Mouse (Mus musculus): ENCODE results near the gene Ctnnd2. TPM values are rescaled to one million over a fixed set of nuclear protein-coding genes. Genes with fewer than 3 reads are reported as not detected.

Ctnnd2 gene
- polyA plus RNA-seq, 1 experiment from 2014 or later: 17.2 TPM

DNA sequence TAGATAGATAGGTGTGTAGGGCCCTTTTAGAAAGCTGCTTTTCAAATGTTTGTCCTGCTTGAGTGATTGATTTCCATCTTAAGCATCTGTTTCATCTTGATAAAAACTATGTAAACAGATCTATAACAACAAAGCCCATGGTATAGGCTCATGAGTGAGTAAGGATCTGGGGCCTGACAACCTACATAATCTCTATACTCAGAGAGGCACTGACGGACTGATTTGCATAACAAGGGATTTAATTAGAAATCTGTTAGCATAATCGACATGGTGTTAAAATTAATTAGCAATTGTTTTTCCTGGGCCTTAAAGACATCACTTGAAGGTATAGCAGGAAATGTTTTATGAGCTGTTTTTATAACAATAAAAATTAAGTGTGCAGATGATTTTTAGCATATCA, 548.7 kb downstream of the Ctnnd2 start:
- H3K27ac ChIP-seq (ENCODE audit: low read length): no peak overlapping the region
- no peaks in the 10 kb centered on the region for H3K36me3 ChIP-seq (ENCODE audit: control insufficient read depth, insufficient read depth, low read length)
- no peaks in the 10 kb centered on the region for H3K27me3 ChIP-seq (ENCODE audit: control insufficient read depth, insufficient read depth, low read depth, low read length)
- H3K4me2 ChIP-seq (ENCODE audit: low read depth, low read length): no peak overlapping the region
- no peak overlapping the region for H3K4me3 ChIP-seq (ENCODE audit: low read length)
- 68% methylated on average over 2 of the region's 2 CpGs for WGBS
- H3K4me1 ChIP-seq (replicated peaks; ENCODE audit: control insufficient read depth, insufficient read depth, low read length): no peaks in the 10 kb centered on the region
- no peak overlapping the region for H3K9ac ChIP-seq (ENCODE audit: low read length)
- no peaks in the 10 kb centered on the region for H3K9me3 ChIP-seq (ENCODE audit: control insufficient read depth, low read length)
- no peak for ATAC-seq (ENCODE audit: low read depth)

DNA sequence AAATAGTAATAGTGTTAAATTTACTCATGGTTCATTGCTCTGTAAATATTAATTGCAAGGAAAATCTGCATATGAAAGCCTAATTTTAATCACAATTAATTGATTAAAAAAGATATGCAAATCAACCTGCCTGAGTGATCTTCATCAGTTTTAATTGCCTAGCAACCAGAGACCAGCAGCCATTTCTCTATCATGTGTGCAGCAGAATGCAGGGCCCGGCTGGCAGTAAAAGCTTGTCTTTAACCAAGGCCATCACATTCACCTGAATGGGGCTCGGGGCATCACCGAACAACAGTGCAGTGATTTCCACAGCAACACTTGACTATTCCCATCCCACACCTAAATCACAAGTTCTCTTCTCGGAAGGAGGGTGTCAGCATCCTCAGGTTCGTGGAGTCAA, 553.7 kb downstream of the Ctnnd2 start:
- H3K4me2 ChIP-seq (ENCODE audit: low read depth, low read length): no peak overlapping the region
- ATAC-seq (ENCODE audit: low read depth): no peak
- no peak overlapping the region for H3K9ac ChIP-seq (ENCODE audit: low read length)
- no peaks in the 10 kb centered on the region for H3K27me3 ChIP-seq (ENCODE audit: control insufficient read depth, insufficient read depth, low read depth, low read length)
- WGBS: 92% methylated on average over 5 of the region's 5 CpGs
- H3K27ac ChIP-seq (ENCODE audit: low read length): no peak overlapping the region
- H3K36me3 ChIP-seq (ENCODE audit: control insufficient read depth, insufficient read depth, low read length): no peaks in the 10 kb centered on the region
- H3K4me1 ChIP-seq (replicated peaks; ENCODE audit: control insufficient read depth, insufficient read depth, low read length): no peaks in the 10 kb centered on the region
- H3K9me3 ChIP-seq (ENCODE audit: control insufficient read depth, low read length): no peaks in the 10 kb centered on the region
- no peak overlapping the region for H3K4me3 ChIP-seq (ENCODE audit: low read length)

DNA sequence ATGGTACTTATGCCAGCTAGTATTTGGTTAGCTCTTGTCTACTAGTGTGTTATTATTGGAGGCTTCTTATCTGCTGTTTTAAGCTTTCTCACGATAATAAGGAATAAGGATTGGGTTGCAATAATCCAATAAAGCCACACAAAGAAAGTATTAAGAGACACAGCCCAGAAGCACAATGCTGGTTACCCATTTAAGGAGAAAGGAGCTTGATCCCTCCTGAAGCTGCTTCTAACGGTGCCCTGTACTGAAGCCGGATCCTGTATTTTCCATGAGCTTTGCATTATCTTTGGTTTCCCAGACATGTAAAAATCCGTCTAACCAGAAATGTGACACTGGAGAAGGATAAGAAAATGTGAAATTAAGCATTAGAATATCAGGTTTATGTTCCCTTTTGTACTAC, 565.8 kb downstream of the Ctnnd2 start:
- Histone ChIP-seq H3K4me2 (ENCODE audit: low read depth, low read length) (no peak overlapping the region), H3K36me3 (ENCODE audit: control insufficient read depth, insufficient read depth, low read length) (no peaks in the 10 kb centered on the region), H3K9me3 (ENCODE audit: control insufficient read depth, low read length) (no peaks in the 10 kb centered on the region), H3K27me3 (ENCODE audit: control insufficient read depth, insufficient read depth, low read depth, low read length) (no peaks in the 10 kb centered on the region), H3K4me1 (replicated peaks; ENCODE audit: control insufficient read depth, insufficient read depth, low read length) (no peaks in the 10 kb centered on the region), H3K4me3 (ENCODE audit: low read length) (no peak overlapping the region), H3K27ac (ENCODE audit: low read length) (no peak overlapping the region), H3K9ac (ENCODE audit: low read length) (no peak overlapping the region)
- no peak for ATAC-seq (ENCODE audit: low read depth)
- 65% methylated on average over 4 of the region's 4 CpGs for WGBS

DNA sequence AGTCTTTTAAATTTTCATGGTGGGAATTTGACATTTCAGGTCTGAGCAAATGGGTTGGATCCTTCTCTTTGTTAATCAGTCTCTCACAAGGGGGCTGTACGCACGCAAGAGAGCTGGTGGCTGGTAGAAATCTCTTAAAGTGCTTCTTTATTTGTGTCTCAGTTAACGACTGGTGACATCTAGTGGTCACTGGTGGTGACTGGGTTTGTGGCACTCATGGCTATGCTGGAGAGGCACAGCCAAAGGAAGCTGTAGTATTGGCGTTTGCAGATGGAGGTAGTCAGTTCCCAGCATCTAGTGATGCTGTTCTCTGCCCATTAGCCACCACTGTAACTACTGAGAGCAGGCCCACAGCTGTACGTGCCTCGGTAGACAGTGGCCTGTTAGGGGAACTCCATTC, 568.3 kb downstream of the Ctnnd2 start:
- Histone ChIP-seq H3K27ac (ENCODE audit: low read length) (no peak overlapping the region), H3K4me3 (ENCODE audit: low read length) (no peak overlapping the region), H3K9me3 (ENCODE audit: control insufficient read depth, low read length) (no peaks in the 10 kb centered on the region), H3K4me2 (ENCODE audit: low read depth, low read length) (no peak overlapping the region), H3K9ac (ENCODE audit: low read length) (no peak overlapping the region), H3K27me3 (ENCODE audit: control insufficient read depth, insufficient read depth, low read depth, low read length) (no peaks in the 10 kb centered on the region), H3K36me3 (ENCODE audit: control insufficient read depth, insufficient read depth, low read length) (no peaks in the 10 kb centered on the region), H3K4me1 (replicated peaks; ENCODE audit: control insufficient read depth, insufficient read depth, low read length) (no peaks in the 10 kb centered on the region)
- WGBS: 14% methylated on average over 6 of the region's 6 CpGs
- peak; percentile 59; the same call in 1 of the 2 replicates for ATAC-seq (ENCODE audit: low read depth)

DNA sequence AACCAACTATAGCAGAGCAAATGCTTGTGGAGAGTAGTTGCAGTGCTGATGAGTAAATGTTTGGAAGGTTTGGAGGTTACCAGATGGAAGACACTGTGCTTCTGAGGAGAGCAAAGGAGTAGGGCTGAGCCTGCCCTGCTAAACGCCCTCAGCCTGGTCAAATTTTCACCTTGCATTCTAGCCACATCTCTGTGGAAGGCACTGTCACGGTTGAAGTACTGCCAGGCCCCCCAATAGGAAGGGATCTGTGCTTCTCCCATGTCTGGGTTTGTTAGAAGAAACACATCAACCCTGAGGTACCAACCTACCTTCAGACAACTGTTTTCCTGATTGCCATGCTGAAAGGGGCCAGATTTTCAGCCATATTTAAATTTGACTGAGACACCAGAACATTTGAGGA, 585.6 kb downstream of the Ctnnd2 start:
- Histone ChIP-seq H3K36me3 (ENCODE audit: control insufficient read depth, insufficient read depth, low read length) (no peaks in the 10 kb centered on the region), H3K27ac (ENCODE audit: low read length) (no peak overlapping the region)

DNA sequence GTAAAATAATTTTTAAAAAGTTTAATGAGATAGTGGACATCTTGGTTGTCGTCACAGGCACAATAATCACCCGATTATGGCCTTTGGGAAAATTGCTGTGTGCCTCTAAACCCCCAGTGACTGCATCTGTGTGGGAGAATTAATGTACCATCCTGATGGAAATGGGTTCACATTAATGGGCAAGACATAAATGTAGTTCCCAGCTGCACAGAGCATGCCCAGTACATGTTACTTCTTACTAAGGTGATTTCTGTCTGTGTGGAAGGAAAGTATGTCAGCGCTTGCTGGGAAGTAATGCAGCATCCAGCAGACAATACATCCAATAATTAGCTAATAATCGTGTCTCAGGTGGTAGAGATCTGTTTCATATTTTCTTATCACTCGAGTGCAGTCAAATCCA, 589.8 kb downstream of the Ctnnd2 start:
- Histone ChIP-seq H3K4me2 (ENCODE audit: low read depth, low read length) (no peak overlapping the region), H3K9me3 (ENCODE audit: control insufficient read depth, low read length) (no peaks in the 10 kb centered on the region), H3K9ac (ENCODE audit: low read length) (no peak overlapping the region), H3K36me3 (ENCODE audit: control insufficient read depth, insufficient read depth, low read length) (no peaks in the 10 kb centered on the region), H3K27ac (ENCODE audit: low read length) (no peak overlapping the region), H3K4me3 (ENCODE audit: low read length) (no peak overlapping the region), H3K27me3 (ENCODE audit: control insufficient read depth, insufficient read depth, low read depth, low read length) (no peaks in the 10 kb centered on the region), H3K4me1 (replicated peaks; ENCODE audit: control insufficient read depth, insufficient read depth, low read length) (no peaks in the 10 kb centered on the region)
- ATAC-seq (ENCODE audit: low read depth): no peak
- 66% methylated on average over 5 of the region's 5 CpGs for WGBS

More for the DNA sequence above, 585.6 kb downstream of the Ctnnd2 start:
- no peaks in the 10 kb centered on the region for H3K27me3 ChIP-seq (ENCODE audit: control insufficient read depth, insufficient read depth, low read depth, low read length)
- WGBS: 74% methylated on average over 2 of the region's 2 CpGs
- H3K9ac ChIP-seq (ENCODE audit: low read length): no peak overlapping the region
- no peaks in the 10 kb centered on the region for H3K9me3 ChIP-seq (ENCODE audit: control insufficient read depth, low read length)
- ATAC-seq (ENCODE audit: low read depth): no peak
- no peak overlapping the region for H3K4me2 ChIP-seq (ENCODE audit: low read depth, low read length)
- H3K4me1 ChIP-seq (replicated peaks; ENCODE audit: control insufficient read depth, insufficient read depth, low read length): no peaks in the 10 kb centered on the region
- H3K4me3 ChIP-seq (ENCODE audit: low read length): no peak overlapping the region

DNA sequence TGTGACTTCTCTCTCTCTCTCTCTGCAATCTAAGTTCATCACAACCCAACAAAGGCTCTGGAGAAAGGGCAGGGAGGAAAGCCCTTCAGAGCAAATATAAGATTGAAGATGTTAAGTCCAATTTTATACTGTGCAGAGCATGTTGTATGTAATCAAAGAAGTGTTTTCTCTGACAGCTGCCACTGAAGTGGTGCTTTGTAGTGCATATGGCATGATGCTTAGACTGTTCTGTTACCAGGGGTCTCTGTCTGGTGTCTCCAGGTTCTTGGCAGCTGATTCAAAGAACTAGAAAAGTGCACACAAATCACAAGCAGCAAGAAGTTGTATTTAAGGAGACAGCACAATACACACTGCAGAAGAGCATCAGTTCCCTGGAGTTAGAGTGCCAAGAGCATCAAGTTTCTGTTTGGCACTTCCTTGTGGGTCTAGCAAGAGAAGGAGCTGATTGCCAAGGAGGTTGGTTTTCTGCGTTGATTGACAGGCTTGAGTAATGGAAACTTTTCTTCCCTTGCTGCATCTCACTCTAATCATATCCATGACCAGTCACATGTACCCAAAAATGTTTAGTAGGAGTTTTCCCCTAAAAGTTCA, 590.4 kb downstream of the Ctnnd2 start:
- Histone ChIP-seq H3K36me3 (ENCODE audit: control insufficient read depth, insufficient read depth, low read length) (no peaks in the 10 kb centered on the region), H3K4me3 (ENCODE audit: low read length) (no peak overlapping the region), H3K9me3 (ENCODE audit: control insufficient read depth, low read length) (no peaks in the 10 kb centered on the region), H3K4me2 (ENCODE audit: low read depth, low read length) (no peak overlapping the region), H3K27ac (ENCODE audit: low read length) (no peak overlapping the region), H3K27me3 (ENCODE audit: control insufficient read depth, insufficient read depth, low read depth, low read length) (no peaks in the 10 kb centered on the region), H3K4me1 (replicated peaks; ENCODE audit: control insufficient read depth, insufficient read depth, low read length) (no peaks in the 10 kb centered on the region), H3K9ac (ENCODE audit: low read length) (no peak overlapping the region)
- WGBS: 79% methylated on average over 1 of the region's 1 CpGs
- ATAC-seq (ENCODE audit: low read depth): no peak

DNA sequence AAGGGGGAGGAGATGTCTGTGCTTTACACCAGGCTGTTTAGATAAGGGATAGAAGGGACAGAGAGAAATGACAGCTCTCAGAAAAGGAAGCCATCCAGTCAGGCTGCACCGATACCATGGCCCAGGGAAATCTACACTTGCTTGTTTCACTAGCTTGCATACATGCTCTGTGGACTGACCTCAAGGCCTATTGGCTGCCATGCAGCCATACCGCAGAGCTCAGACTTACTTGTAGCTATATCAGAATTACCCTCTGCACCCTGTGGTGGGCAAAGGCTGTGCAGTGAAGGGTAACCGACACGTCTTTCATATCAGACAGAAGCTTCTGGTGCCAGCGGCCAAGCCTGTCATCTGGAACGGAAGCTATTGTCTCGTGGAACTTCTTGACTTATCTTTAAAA, 604.5 kb downstream of the Ctnnd2 start:
- H3K4me2 ChIP-seq (ENCODE audit: low read depth, low read length): no peak overlapping the region
- no peaks in the 10 kb centered on the region for H3K27me3 ChIP-seq (ENCODE audit: control insufficient read depth, insufficient read depth, low read depth, low read length)
- H3K9ac ChIP-seq (ENCODE audit: low read length): no peak overlapping the region
- no peaks in the 10 kb centered on the region for H3K9me3 ChIP-seq (ENCODE audit: control insufficient read depth, low read length)
- no peaks in the 10 kb centered on the region for H3K4me1 ChIP-seq (replicated peaks; ENCODE audit: control insufficient read depth, insufficient read depth, low read length)
- no peak overlapping the region for H3K4me3 ChIP-seq (ENCODE audit: low read length)
- WGBS: 85% methylated on average over 7 of the region's 7 CpGs
- no peaks in the 10 kb centered on the region for H3K36me3 ChIP-seq (ENCODE audit: control insufficient read depth, insufficient read depth, low read length)
- H3K27ac ChIP-seq (ENCODE audit: low read length): no peak overlapping the region
- no peak for ATAC-seq (ENCODE audit: low read depth)

DNA sequence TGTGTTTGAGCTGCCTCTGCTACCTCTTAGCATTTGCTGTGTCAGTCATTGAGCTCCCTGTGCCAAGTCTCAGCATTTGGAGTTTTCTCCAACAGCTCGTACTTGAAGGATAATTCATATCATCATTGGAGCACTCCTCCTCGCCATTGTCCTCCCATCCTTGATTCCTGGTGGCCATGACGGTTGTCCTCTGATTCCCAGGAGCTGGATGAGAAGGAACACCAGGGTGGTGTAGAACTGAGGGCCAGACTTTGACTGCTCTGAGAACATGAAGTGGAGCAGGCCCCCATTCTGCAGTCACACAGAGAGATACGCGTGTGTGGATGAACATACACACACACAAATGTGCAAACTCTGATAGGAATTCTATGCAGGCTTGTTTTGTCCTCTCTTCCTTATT, 605.4 kb downstream of the Ctnnd2 start:
- Histone ChIP-seq H3K9ac (ENCODE audit: low read length) (no peak overlapping the region), H3K4me3 (ENCODE audit: low read length) (no peak overlapping the region), H3K27ac (ENCODE audit: low read length) (no peak overlapping the region), H3K9me3 (ENCODE audit: control insufficient read depth, low read length) (no peaks in the 10 kb centered on the region), H3K36me3 (ENCODE audit: control insufficient read depth, insufficient read depth, low read length) (no peaks in the 10 kb centered on the region), H3K27me3 (ENCODE audit: control insufficient read depth, insufficient read depth, low read depth, low read length) (no peaks in the 10 kb centered on the region), H3K4me1 (replicated peaks; ENCODE audit: control insufficient read depth, insufficient read depth, low read length) (no peaks in the 10 kb centered on the region), H3K4me2 (ENCODE audit: low read depth, low read length) (no peak overlapping the region)
- 84% methylated on average over 5 of the region's 5 CpGs for WGBS
- ATAC-seq (ENCODE audit: low read depth): no peak

DNA sequence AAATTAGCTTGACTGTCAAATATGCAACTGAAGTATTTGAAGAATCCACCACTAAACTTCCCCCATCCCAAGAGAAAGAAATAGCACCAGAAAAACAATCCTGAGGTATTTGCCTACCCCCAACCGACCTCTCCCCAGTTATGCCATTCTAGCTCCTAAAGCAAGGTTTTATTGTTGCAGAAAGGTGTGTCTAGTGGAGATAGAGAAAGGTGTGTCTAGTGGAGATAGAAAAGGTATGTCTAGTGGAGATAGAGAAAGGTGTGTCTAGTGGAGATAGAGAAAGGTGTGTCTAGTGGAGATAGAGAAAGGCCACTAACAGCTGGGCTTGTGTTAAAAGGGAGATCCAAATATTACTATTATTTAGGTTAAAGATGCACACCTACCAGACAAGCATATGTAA, 607.5 kb downstream of the Ctnnd2 start:
- H3K36me3 ChIP-seq (ENCODE audit: control insufficient read depth, insufficient read depth, low read length): no peaks in the 10 kb centered on the region
- no peak for ATAC-seq (ENCODE audit: low read depth)
- no peaks in the 10 kb centered on the region for H3K9me3 ChIP-seq (ENCODE audit: control insufficient read depth, low read length)
- no peak overlapping the region for H3K9ac ChIP-seq (ENCODE audit: low read length)
- no peak overlapping the region for H3K4me3 ChIP-seq (ENCODE audit: low read length)
- no peaks in the 10 kb centered on the region for H3K27me3 ChIP-seq (ENCODE audit: control insufficient read depth, insufficient read depth, low read depth, low read length)
- no peak overlapping the region for H3K27ac ChIP-seq (ENCODE audit: low read length)
- no peaks in the 10 kb centered on the region for H3K4me1 ChIP-seq (replicated peaks; ENCODE audit: control insufficient read depth, insufficient read depth, low read length)
- no peak overlapping the region for H3K4me2 ChIP-seq (ENCODE audit: low read depth, low read length)
- 47% methylated on average over 1 of the region's 1 CpGs for WGBS
